Mouse (Mus musculus): ENCODE results near the gene Gm5901.
"Not testable (repeated sequence)": the region's sequence is repeated elsewhere in the genome, so short reads cannot be mapped to it uniquely, and the experiment has no call there.

The Gm5901 gene

DNA sequence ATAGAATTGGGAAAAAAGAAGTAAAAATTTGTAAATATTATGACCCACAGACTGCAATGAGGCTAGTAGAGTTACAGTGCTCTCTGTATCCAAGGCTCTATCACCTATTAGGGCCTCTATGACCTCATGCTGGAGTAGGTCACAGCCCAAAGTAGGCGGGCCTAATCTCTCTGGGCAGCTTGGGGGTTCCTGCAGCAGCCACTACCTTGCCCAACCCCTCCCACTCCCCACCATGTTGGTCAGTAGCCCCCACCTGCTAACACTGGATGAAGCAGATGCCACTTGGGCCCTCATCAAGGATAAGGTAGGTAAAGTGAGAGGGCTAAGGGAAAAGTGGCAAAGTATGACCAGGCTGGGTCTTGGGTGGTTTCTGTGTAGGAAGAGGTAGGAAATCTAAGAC is at the start of gene Gm5901:
Gm5901 (plus strand) TSS at position 173 of the 400 bp plus-strand sequence.
- DNase-seq (ENCODE audit: low spot score in 2 of 2), result no peak

DNA sequence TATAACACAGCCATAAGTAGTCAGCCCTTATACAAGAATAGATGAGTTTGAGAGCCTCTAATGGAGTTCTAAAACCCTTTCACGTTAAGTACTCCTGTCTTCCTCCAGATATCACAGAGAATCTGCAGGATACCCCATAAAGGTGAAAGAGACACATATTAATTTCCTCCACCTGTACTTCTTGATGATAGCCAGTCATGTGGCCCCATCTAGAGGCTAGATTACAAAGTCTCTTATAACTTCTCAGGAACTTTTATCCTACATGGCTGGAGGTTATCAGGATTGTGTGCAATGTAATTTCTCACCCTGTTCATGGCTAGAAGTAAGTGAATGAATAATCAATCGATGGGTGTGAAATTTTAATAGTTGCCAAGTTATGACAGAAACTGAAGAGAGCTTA is 49.5 kb upstream of the Gm5901 start:
- DNase-seq (ENCODE audit: low spot score in 2 of 2), result no peak

- DNase-seq (ENCODE audit: low spot score in 2 of 2), result no peak
Observed at GRCm38 (mm10) chr7:105334004-105334403, 40.8 kb upstream of the Gm5901 start, which contains the start of gene Olfr690. Olfr690 (minus strand) TSS chr7:105334104.

GRCm38 (mm10) chr7:105342170-105342569 is 32.7 kb upstream of the Gm5901 start, which contains the start of gene Olfr691:
Olfr691 (minus strand) TSS chr7:105342270.
- DNase-seq (ENCODE audit: low spot score in 2 of 2), result no peak

- no peak for DNase-seq (ENCODE audit: low spot score in 2 of 2)
Observed at GRCm38 (mm10) chr7:105342752-105343151, 32.1 kb upstream of the Gm5901 start.

- DNase-seq (ENCODE audit: low spot score in 2 of 2), result not testable (repeated sequence)
Observed at GRCm38 (mm10) chr7:105356064-105356463, 18.8 kb upstream of the Gm5901 start.

DNA sequence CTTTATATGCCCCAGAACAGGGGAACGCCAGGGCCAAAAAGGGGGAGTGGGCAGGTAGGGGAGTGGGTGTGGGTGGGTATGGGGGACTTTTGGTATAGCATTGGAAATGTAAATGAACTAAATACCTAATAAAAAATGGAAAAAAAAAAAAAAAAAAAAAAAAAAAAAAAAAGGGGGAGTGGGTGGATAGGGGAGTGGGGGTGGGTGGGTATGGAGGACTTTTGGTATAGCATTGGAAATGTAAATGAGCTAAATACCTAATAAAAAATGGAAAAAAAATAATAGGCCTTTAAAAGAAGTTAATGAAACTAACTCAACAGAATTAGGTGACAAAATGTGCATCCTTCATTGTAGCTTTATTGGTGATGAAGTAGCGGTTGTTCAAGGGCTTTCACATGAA is 18.4 kb upstream of the Gm5901 start:
- DNase-seq (ENCODE audit: low spot score in 2 of 2), result not testable (repeated sequence)

DNA sequence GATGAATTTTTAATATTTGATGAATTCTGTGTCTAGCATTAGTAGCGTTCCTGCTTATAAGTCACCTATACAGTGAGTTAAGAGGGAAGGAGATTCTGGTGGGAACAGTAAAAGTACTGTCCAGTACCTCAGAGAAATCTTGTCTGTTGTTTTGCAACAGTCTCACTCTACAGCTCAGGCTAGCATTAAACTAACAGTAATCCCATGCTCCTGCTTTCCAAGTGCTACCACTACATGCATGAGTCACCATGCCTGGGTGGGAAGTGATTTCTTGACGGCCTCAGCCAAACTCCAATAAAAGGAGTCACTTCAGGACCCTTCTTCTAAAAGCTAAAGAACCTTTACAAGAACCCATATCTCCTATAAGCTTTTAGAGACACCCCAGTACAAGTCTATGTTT is 13.1 kb upstream of the Gm5901 start:
- DNase-seq (ENCODE audit: low spot score in 2 of 2), result no peak

DNA sequence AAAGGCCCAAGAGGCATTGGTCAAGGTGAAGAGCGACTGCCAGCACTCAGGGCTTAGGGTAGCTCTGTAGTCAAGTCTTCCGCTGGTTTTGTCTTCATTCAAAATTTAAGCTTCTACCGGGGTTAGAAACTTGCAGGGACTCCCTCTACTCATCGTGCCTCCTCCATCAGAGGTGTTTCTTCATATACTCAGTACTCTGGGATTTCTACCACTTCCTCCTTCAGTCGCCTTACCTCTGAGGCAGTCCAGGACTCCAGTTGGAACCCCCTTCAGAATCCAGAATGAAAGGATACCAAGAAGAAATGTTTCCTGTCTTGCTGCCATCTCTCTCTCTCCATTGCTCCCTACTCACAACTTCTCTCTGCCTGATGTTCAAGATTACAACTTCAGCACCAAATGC is 7.6 kb upstream of the Gm5901 start:
- DNase-seq (ENCODE audit: low spot score in 2 of 2), result no peak

DNA sequence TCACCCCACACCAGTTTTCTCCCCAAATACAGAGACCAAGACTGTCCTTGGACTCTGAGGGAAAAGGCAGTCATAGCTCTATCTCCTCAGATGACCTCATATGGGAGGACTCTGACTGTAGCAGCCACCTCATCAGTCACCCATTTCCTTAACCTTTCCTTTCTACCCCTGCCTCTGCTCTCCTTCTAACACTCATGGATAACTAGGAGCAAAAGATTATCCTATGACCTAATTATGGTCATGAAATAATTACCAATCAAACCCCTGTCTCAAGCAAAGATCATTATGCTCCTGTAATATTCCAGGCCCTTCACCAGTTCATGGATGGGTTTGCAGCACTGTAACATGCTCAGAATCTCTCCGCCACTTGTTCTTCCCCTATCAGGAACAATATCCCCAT is 6.9 kb upstream of the Gm5901 start, which contains the start of gene Olfr692:
Olfr692 (plus strand) TSS at position 301 of the 400 bp plus-strand sequence.
- DNase-seq (ENCODE audit: low spot score in 2 of 2), result no peak

DNA sequence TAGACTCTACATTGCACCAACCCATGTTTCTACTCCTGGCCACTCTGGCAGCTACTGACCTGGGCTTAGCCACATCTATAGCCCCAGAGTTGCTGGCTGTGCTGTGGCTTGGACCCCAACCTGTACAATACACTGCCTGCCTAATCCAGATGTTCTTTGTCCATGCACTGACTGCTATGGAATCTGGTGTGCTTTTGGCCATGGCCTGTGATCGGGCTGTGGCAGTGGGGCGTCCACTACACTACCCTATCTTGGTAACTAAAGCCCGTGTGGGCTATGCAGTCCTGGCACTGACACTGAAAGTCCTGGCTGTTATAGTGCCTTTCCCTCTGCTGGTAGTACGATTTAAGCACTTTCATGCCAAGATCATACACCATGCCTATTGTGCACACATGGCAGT is 6.3 kb upstream of the Gm5901 start:
- DNase-seq (ENCODE audit: low spot score in 2 of 2), result no peak

- DNase-seq (ENCODE audit: low spot score in 2 of 2), result no peak
Observed at GRCm38 (mm10) chr7:105372912-105373311, 1.9 kb upstream of the Gm5901 start.

- no peak for DNase-seq (ENCODE audit: low spot score in 2 of 2)
Observed at GRCm38 (mm10) chr7:105373509-105373908, 1.3 kb upstream of the Gm5901 start.

- no peak for DNase-seq (ENCODE audit: low spot score in 2 of 2)
Observed at GRCm38 (mm10) chr7:105373976-105374375, 862 bp upstream of the Gm5901 start.

- DNase-seq (ENCODE audit: low spot score in 2 of 2), result no peak
Observed at GRCm38 (mm10) chr7:105380329-105380728, 5.5 kb downstream of the Gm5901 start.

- no peak for DNase-seq (ENCODE audit: low spot score in 2 of 2)
Observed at GRCm38 (mm10) chr7:105387696-105388095, 12.9 kb downstream of the Gm5901 start.

DNA sequence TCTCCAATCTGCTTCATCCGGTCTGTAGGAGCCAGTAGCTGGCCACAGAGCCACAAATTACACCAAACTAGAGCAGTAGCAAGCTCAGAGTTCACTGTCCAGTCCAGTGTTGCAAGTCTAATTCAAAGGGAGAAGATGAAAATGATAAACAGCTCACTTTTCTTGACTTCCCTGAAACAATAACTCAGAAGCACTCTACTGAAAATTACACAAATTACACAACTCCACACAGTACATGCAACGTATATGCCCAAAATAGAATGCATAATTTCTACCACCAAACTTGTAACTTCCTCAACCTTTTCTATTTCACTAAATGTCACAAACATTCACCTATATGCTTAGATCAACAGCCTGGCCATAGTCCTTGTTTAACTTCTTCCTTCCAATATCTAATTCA is 15.4 kb downstream of the Gm5901 start:
- no peak for DNase-seq (ENCODE audit: low spot score in 2 of 2)

DNA sequence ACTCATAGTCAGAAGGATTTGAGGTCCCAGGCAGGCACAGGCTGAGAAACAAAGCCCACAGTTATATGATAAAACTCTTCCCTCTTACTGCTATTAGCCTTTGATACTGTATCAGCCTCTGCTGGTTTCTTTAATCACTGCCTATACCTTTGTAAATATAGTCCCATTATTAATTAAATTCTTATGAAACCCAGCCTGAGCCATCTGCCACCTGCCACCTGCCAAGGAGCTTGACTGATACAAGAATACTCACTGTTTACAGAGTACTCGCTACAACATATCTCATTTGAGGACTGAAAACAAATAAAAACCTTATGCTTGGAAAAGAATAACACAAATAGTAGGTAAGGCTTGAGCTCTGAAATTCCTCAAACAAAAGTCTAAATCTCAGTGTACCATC is 19.8 kb downstream of the Gm5901 start:
- DNase-seq (ENCODE audit: low spot score in 2 of 2), result no peak

DNA sequence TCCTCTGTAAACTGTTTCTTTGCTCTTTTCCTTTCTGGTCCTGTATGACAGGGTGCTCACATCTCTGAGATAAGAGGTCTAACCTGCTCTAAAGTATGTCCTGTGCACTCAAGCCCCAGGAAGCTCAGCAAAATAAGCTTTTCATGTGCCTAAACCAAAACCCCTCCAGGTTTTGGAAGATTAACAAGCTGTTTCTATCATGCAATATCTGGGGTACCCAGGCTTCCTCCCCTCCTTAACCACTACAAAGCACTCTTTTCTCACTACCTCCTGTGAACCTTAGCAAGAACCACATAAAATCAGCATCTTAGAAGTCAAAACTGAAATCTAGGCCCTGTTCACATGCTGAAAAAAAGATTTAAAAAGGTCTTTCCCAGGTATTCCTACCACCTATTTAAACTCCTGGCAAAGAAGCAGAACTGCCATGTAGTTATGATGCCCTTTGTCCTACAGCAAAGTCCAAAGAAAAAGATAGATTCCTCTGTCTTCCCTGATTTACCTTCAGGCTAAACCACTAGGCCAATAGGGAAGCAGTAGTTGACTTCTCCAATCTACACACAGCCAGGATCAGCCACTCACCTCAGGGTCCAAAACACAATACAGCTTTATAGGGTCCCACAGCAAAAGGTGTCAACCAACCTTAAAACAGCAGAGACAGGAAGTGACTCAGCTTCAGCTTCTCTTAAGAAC is 20.4 kb downstream of the Gm5901 start:
- no peak for DNase-seq (ENCODE audit: low spot score in 2 of 2)

DNA sequence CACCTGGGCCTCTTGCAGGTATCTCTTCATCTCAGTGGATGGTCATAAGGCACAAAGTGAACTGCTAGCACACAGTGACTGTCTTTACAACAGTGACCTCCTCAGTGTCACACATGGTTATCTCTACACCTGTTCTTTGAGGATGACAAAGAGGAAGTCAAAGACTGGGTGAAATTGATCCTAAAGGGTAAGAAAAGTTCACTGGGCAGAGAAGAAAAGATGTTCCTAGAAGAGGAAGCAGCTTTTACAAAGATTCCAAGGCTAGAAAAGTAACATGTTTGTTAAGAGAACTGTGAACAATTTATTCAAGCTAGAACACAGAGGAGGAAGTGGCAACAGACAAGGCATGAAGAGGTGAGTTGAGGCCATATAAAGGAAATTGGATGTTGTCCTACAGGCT is 21.3 kb downstream of the Gm5901 start:
- no peak for DNase-seq (ENCODE audit: low spot score in 2 of 2)

GRCm38 (mm10) chr7:105399058-105399934 is 24.5 kb downstream of the Gm5901 start:
- no peak for DNase-seq (ENCODE audit: low spot score in 2 of 2)

DNA sequence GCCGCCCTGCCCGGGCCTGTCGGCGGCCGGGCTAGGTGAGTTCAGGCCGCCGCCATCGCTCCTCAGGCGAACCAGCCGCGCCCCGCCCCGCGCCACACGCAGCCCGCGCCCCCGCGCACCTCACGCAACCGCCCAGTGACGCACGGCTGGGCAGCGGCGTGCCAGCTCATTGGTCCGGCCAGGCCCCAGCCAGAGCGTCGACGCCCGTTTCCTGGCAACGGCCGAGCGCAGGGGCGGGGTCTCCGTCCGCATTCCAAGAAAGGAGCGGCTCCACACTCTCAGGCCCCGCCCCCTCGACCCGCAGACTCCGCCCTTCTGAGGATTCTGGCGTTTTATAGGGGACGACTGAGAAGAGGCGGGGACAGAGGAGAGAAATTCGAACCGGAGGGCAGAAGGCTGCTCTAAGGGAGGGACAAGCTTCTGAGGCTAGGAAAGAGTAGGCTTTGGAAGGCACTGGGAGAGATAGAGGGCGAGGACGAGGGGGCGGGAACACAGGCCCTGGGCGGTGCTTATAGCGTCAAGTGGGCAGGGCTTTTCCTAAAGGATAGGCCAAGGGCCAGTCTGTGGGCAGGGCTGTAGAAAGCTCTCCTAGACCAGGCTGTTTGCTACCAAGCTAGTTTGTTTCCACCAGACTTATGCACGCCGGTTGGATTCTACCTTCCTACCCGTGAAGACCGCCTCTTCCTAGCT is 25.2 kb downstream of the Gm5901 start, which contains the start of gene Fam160a2:
Fam160a2 (minus strand) TSS at position 120 of the 690 bp plus-strand sequence.
- DNase-seq (ENCODE audit: low spot score in 2 of 2), result peak; percentile 99 to 100

All from frontal cortex, postnatal 10 days (tissue).